Mouse (Mus musculus) hindbrain, postnatal 0 days (tissue): ENCODE results near the gene Tcf20. TPM values are rescaled to one million over a fixed set of nuclear protein-coding genes. Genes with fewer than 3 reads are reported as not detected.

ENCODE experiments used
- ATAC-seq: fragments of 200-750 bp; cut with Nextera tagmentation; 2 replicates; pipeline ENCODE4 v1.8.0; 2017; ENCODE audit warnings: mild to moderate bottlenecking, moderate TSS enrichment, moderate library complexity
- DNase-seq: peaks from one replicate; pipeline ENCODE4 v3.0.0-alpha.2; 2015; ENCODE audit warnings: low spot score
- H3K27ac ChIP-seq: fragments of 300-500 bp; sonication (generic); 2 replicates; pipeline ENCODE4 v1.5.1; 2014; ENCODE audit warnings: mild to moderate bottlenecking
- H3K27me3 ChIP-seq: fragments of 300-500 bp; sonication (generic); 2 replicates; pipeline ENCODE4 v1.6.1; 2014; ENCODE audit warnings: low read length, mixed read lengths; ENCODE audit not compliant: insufficient read depth
- H3K36me3 ChIP-seq: fragments of 300-500 bp; sonication (generic); 2 replicates; pipeline ENCODE4 v1.6.1; 2014; ENCODE audit warnings: low read length, mixed read lengths; ENCODE audit not compliant: insufficient read depth
- H3K4me1 ChIP-seq: fragments of 300-500 bp; sonication (generic); 2 replicates; pipeline ENCODE4 v1.6.1; 2014; ENCODE audit warnings: antibody characterized with exemption, low read length, mixed read lengths; ENCODE audit not compliant: insufficient read depth
- H3K4me2 ChIP-seq: fragments of 300-500 bp; sonication (generic); 2 replicates; pipeline ENCODE4 v1.6.1; 2014; ENCODE audit warnings: low read depth, mild to moderate bottlenecking, low read length, moderate library complexity, mixed read lengths
- H3K4me3 ChIP-seq: fragments of 300-500 bp; sonication (generic); 2 replicates; pipeline ENCODE4 v1.5.1; 2014; ENCODE audit warnings: low read length
- H3K9ac ChIP-seq: fragments of 300-500 bp; sonication (generic); replicated peaks from 2 replicates; pipeline ENCODE4 v1.6.1; 2014; ENCODE audit warnings: mild to moderate bottlenecking, low read length, moderate library complexity, mixed read lengths
- H3K9me3 ChIP-seq: fragments of 300-500 bp; sonication (generic); 2 replicates; pipeline ENCODE4 v1.6.1; 2016; ENCODE audit warnings: low read length, mixed read lengths
- CTCF ChIP-seq: IDR thresholded peaks from 2 replicates; pipeline ENCODE4 v1.5.1; 2016; ENCODE audit warnings: antibody characterized with exemption, control low read depth, low read depth
- WGBS: fragments of 180-500 bp; shearing (Covaris S2); extraction: QIAGEN DNeasy Blood & Tissue Kit; methylation state at CpG from one replicate; pipeline ENCODE4 v1.1.7; 2014; 5-methylcytosine and 5-hydroxymethylcytosine counted together
- polyA plus RNA-seq: library from polyadenylated mRNA; unstranded; fragments of >200 nt; fragmentation: Nextera tagmentation; extraction: Ambion mirVana; gene quantifications from 2 replicates; pipeline ENCODE4 v1.2.1, GENCODE M21; 2015
- total RNA-seq: library from RNA; depleted of rRNA; stranded (reverse); fragments of >200 nt; gene quantifications from 2 replicates; pipeline ENCODE4 v1.2.3, GENCODE M21; 2014

The Tcf20 gene
- total and polyA plus RNA-seq, 2 experiments from 2014 or later = 8.6 to 98.3 TPM

GRCm38 (mm10) chr15:82914455-82914854 is 73.2 kb downstream of the Tcf20 start:
- WGBS = 67% methylated on average over 3 of the region's 3 CpGs
- H3K36me3 ChIP-seq = no peaks in the 10 kb centered on the region
- H3K27me3 ChIP-seq = no peaks in the 10 kb centered on the region
- no peak overlapping the region for H3K9ac ChIP-seq
- H3K27ac ChIP-seq = no peak overlapping the region
- ATAC-seq (no peak), DNase-seq (no peak)
- no peaks in the 10 kb centered on the region for H3K9me3 ChIP-seq
- H3K4me1 ChIP-seq = peaks cover 30% of the 10 kb centered on the region
- no peak overlapping the region for H3K4me2 ChIP-seq
- TF ChIP-seq CTCF = no peak
- no peak overlapping the region for H3K4me3 ChIP-seq

- Histone ChIP-seq H3K4me2 (peak overlapping the region; percentile 66), H3K27ac (peak overlapping the region; percentile 32; the same call in 1 of the 2 replicates), H3K9me3 (no peaks in the 10 kb centered on the region), H3K36me3 (no peaks in the 10 kb centered on the region), H3K4me1 (peaks cover 23% of the 10 kb centered on the region), H3K9ac (peak overlapping the region; percentile 56), H3K27me3 (no peaks in the 10 kb centered on the region), H3K4me3 (peak overlapping the region; percentile 36)
- 4% methylated on average over 13 of the region's 13 CpGs for WGBS
- TF ChIP-seq CTCF = no peak
- ATAC-seq (peak; percentile 46), DNase-seq (no peak)
Observed at GRCm38 (mm10) chr15:82911965-82912337, 75.7 kb downstream of the Tcf20 start.

GRCm38 (mm10) chr15:82911001-82911964 is 76.4 kb downstream of the Tcf20 start:
- TF ChIP-seq CTCF = no peak
- H3K27ac ChIP-seq = peak overlapping the region; percentile 32; the same call in 1 of the 2 replicates
- ATAC-seq (peak; percentile 43), DNase-seq (peak; percentile 51)
- WGBS = 13% methylated on average over 34 of the region's 44 CpGs
- peak overlapping the region; percentile 66 for H3K4me2 ChIP-seq
- no peaks in the 10 kb centered on the region for H3K27me3 ChIP-seq
- peaks cover 19% of the 10 kb centered on the region for H3K4me1 ChIP-seq
- H3K9ac ChIP-seq = peak overlapping the region; percentile 56
- peak overlapping the region; percentile 36 for H3K4me3 ChIP-seq
- H3K36me3 ChIP-seq = no peaks in the 10 kb centered on the region
- H3K9me3 ChIP-seq = no peaks in the 10 kb centered on the region

GRCm38 (mm10) chr15:82910596-82910995 is 77.1 kb downstream of the Tcf20 start:
- peaks cover 14% of the 10 kb centered on the region for H3K4me1 ChIP-seq
- H3K9me3 ChIP-seq = no peaks in the 10 kb centered on the region
- ATAC-seq (no peak), DNase-seq (no peak)
- 75% methylated on average over 2 of the region's 2 CpGs for WGBS
- no peaks in the 10 kb centered on the region for H3K36me3 ChIP-seq
- TF ChIP-seq CTCF = no peak
- H3K4me2 ChIP-seq = no peak overlapping the region
- no peak overlapping the region for H3K4me3 ChIP-seq
- no peaks in the 10 kb centered on the region for H3K27me3 ChIP-seq
- H3K27ac ChIP-seq = no peak overlapping the region
- H3K9ac ChIP-seq = peak overlapping the region; percentile 56; the same call in 1 of the 2 replicates

- no peaks in the 10 kb centered on the region for H3K9me3 ChIP-seq
- H3K4me3 ChIP-seq = no peak overlapping the region
- WGBS = 92% methylated on average over 4 of the region's 4 CpGs
- H3K27me3 ChIP-seq = no peaks in the 10 kb centered on the region
- no peak for ATAC-seq
- no peak overlapping the region for H3K27ac ChIP-seq
- H3K4me2 ChIP-seq = no peak overlapping the region
- no peak for DNase-seq
- no peaks in the 10 kb centered on the region for H3K36me3 ChIP-seq
- H3K4me1 ChIP-seq = peaks cover 17% of the 10 kb centered on the region
- no peak for TF ChIP-seq CTCF
- H3K9ac ChIP-seq = no peak overlapping the region
Observed at GRCm38 (mm10) chr15:82909791-82910190, 77.9 kb downstream of the Tcf20 start.

GRCm38 (mm10) chr15:82908521-82908920 is 79.2 kb downstream of the Tcf20 start:
- Histone ChIP-seq H3K9me3 (no peaks in the 10 kb centered on the region), H3K4me3 (no peak overlapping the region), H3K9ac (no peak overlapping the region), H3K27ac (no peak overlapping the region), H3K4me1 (peaks cover 26% of the 10 kb centered on the region), H3K27me3 (no peaks in the 10 kb centered on the region), H3K36me3 (no peaks in the 10 kb centered on the region), H3K4me2 (no peak overlapping the region)
- no peak for TF ChIP-seq CTCF
- ATAC-seq (no peak), DNase-seq (no peak)
- 23% methylated on average over 2 of the region's 2 CpGs for WGBS

GRCm38 (mm10) chr15:82907306-82907705 is 80.4 kb downstream of the Tcf20 start:
- no peak for TF ChIP-seq CTCF
- H3K9ac ChIP-seq = no peak overlapping the region
- no peaks in the 10 kb centered on the region for H3K9me3 ChIP-seq
- DNase-seq (no peak), ATAC-seq (no peak)
- H3K4me2 ChIP-seq = no peak overlapping the region
- H3K27me3 ChIP-seq = no peaks in the 10 kb centered on the region
- no peaks in the 10 kb centered on the region for H3K36me3 ChIP-seq
- H3K27ac ChIP-seq = no peak overlapping the region
- no peak overlapping the region for H3K4me3 ChIP-seq
- 78% methylated on average over 5 of the region's 5 CpGs for WGBS
- peaks cover 26% of the 10 kb centered on the region for H3K4me1 ChIP-seq
